Mouse (Mus musculus): ENCODE data around the gene 4930442H23Rik.
"Not testable (repeated sequence)": the region's sequence is repeated elsewhere in the genome, so short reads cannot be mapped to it uniquely, and the experiment has no call there.

4930442H23Rik gene

GRCm38 (mm10) chr10:81183805-81184204, at the start of gene 4930442H23Rik:
Gene 4930442H23Rik (minus strand): TSS chr10:81183849.
- no peak for DNase-seq

- DNase-seq = no peak
Observed at GRCm38 (mm10) chr10:81233226-81233585, 49.6 kb upstream of the 4930442H23Rik start.

- DNase-seq = peak; percentile 95
Observed at GRCm38 (mm10) chr10:81232580-81233225, 49.1 kb upstream of the 4930442H23Rik start, which contains the start of gene Zfr2. Gene Zfr2 (plus strand): TSS chr10:81233155.

- DNase-seq = no peak
Observed at GRCm38 (mm10) chr10:81231436-81231835, 47.8 kb upstream of the 4930442H23Rik start.

- peak; percentile 81 for DNase-seq
Observed at GRCm38 (mm10) chr10:81230438-81231332, 47.0 kb upstream of the 4930442H23Rik start, which contains the start of gene Atcay. Gene Atcay (minus strand): TSS chr10:81230833.

GRCm38 (mm10) chr10:81229735-81230437, 46.2 kb upstream of the 4930442H23Rik start:
- DNase-seq = peak; percentile 54

DNA sequence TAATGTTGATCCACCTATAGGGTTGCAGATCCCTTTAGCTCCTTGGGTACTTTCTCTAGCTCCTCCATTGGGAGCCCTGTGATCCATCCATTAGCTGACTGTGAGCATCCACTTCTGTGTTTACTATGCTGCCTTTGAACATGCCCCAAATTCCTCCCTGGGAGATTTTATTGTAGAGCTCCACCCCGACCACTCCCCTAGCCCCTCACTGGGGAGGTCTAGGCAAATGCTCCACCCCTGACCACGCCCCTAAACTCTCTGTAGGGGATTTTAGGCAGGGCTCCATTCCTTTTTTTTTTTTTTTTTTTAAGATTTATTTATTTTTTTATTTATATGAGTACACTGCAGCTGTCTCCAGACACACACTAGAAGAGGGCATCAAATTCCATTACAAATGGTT, 40.1 kb upstream of the 4930442H23Rik start:
- DNase-seq = not testable (repeated sequence)

DNA sequence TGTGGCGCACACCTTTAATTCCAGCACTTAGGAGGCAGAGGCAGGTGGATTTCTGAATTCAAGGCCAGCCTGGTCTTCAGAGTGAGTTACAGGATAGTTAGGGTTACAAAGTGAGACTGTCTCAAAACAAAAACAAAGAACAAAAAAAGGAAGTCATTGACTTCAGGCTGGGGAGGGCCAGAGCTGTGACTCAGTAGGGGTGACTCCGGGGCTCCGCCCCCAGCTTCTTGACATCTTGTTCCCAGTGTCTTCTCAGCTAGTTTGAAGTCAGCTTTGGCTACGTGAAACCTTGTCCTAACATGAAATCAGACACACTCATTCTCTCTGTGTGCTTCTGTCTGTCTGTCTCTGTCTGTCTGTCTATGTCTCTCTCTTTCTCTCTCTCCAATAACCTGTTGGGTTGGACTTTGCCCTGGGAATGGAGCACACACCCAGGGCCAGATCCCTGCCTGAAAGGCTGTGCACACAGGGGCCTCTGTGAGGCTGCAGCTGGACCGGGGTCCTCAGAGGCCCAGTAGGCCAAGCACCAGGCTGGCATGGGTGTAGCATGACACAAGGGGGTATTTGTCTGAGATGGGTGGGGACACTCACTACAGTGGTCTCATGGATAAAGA, 37.9 kb upstream of the 4930442H23Rik start:
- DNase-seq = no peak

DNA sequence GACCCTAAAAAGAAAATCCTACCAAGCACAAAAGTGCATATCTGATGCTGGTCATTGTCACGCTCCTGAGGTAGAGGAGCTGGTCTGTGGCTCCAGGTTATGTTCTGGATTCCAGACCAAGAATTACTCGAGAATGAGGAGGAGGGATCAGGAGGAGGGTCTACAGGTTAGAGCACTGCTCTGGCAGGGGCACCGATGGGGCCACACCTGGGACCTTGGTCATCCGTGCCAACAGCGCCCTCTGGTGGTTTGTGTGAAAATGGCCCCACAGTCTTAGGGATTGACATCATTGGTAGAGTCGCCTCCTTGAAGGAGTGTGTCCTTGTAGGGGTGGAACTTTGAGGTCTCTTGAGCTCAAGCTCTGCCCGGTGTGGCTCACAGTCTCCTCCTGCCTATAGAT, 34.3 kb upstream of the 4930442H23Rik start:
- peak; percentile 73 for DNase-seq

GRCm38 (mm10) chr10:81217267-81217666, 33.6 kb upstream of the 4930442H23Rik start:
- DNase-seq = not testable (repeated sequence)

- no peak for DNase-seq
Observed at GRCm38 (mm10) chr10:81216810-81217209, 33.2 kb upstream of the 4930442H23Rik start.

DNA sequence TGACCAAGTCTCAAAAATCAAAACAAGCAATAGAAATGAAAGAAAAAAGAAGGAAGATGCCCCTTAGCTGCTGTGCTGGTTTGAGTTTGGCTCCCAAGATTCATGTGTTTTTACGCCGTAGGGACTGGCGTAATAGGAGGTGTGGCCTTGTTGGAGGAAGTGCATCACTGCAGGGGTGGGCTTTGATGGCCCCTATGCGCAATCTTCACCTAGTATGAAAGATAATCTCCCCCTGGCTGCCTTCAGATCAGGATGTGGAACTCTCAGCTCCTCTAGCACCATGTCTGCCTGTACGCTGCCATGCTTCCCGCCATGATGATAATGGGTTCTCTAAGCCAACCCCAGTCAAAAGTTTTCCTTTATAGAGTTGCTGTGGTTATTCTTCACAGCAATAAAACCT, 32.6 kb upstream of the 4930442H23Rik start:
- no peak for DNase-seq

- DNase-seq = peak; percentile 12
Observed at GRCm38 (mm10) chr10:81210154-81210553, 26.5 kb upstream of the 4930442H23Rik start.

DNA sequence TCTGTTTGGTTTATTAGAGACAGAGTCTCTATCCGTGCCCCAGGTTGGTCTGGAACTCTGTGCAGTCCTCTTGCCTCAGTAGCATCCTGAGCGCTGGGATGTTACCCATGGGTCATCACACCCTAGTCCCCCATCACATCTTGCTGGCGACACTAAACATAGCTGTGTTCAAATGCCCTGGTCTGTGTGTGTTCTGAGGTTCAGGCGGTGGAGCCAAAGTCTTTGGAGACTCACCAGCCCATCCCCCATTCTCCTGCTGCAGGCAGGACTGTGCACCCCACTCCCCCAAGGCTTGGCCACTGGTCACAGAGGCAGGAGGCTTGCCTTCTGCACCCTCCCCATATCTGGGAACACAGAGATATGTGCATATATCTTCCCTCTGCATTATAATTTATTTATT, 20.5 kb upstream of the 4930442H23Rik start:
- DNase-seq = no peak

GRCm38 (mm10) chr10:81202978-81203720, 19.5 kb upstream of the 4930442H23Rik start:
- DNase-seq = no peak

GRCm38 (mm10) chr10:81201807-81202758, 18.4 kb upstream of the 4930442H23Rik start, which contains the start of gene Nmrk2:
Gene Nmrk2 (minus strand): TSS chr10:81202051.
- no peak for DNase-seq

- DNase-seq = no peak
Observed at GRCm38 (mm10) chr10:81200605-81201287, 17.1 kb upstream of the 4930442H23Rik start.

GRCm38 (mm10) chr10:81200141-81200540, 16.5 kb upstream of the 4930442H23Rik start:
- DNase-seq = no peak

GRCm38 (mm10) chr10:81198990-81199389, 15.3 kb upstream of the 4930442H23Rik start:
- DNase-seq = no peak

DNA sequence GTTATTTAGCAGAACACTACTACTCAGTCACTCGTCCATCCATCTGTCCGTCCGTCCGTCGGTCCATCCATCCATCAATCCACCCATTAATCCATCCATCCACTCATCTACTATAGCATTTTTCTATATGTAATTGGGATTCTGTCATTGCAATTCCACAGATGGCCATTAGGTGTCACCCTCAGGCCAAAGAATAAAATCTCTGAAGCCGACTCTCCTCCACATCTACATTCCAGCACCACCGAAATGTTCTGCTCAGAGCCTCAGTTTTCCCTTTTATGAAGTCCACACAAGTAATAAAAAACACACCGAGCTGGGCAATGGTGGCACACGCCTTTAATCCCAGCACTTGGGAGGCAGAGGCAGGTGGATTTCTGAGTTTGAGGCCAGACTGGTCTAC, 14.6 kb upstream of the 4930442H23Rik start:
- DNase-seq = peak; percentile 59

All from right cerebral cortex, postnatal 14 days (tissue).